Mouse (Mus musculus): ENCODE measurements around the gene Cyp2e1.
A peak's percentile ranks its signal among the peaks of the same experiment; 100 is the strongest.

Cyp2e1 gene

DNA sequence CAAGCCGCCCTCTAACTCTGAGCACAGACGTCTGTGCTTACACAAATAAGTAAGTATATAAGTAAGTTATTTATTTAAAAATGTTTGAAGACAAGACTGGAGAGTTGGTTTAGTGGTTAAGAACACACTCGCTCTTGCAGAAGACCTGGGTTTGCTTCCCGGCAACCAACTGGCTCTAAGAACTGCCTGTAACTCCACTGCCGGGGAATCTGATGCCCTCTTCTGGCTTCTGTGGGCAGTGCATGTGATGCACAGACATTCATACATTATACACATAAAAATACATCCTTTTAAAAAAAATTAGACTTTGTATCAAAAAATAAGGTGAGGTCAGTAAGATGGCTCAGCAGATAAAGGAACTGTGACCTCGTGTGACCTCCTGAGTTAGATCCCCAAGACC lies 47.0 kb downstream of the Cyp2e1 start:
- DNase-seq (ENCODE audit: extremely low spot score): no peak

DNA sequence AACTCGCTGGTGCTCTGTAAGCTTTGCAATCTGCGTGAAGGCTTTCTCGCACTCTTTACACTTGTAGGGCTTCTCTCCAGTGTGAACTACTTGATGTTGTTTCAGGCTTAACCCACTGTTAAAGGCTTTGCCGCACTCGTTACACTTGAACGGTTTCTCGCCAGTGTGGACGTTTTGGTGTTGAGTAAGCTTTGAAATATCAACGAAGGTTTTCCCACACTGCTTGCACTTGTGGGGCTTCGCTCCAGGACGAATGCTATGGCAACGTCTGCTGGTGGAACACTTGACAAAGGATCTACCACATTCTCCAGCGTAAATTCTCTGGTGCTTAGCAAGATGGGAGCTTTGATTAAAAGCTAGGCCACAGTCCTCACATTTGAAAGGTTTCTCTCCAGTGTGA lies 48.2 kb downstream of the Cyp2e1 start:
- DNase-seq (ENCODE audit: extremely low spot score): no peak

DNA sequence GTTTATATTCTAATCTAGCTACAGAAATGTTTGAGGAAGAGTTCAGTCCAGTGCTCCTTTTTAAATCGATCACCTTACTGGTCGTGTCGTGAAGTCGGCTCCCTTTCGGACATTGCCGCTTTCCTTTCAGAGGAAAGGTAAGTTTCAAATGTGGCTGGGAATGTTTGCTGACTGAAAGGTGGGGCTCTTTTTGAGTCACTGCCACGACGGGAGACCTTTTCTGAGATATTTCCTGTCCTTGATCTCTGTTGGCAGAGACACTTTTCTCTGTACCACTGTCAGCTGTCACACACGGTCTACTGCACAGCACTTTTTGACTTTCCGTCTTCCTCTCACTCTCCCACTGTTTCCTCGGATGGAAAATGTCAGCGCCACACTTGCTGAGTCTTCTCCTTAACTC lies 49.3 kb downstream of the Cyp2e1 start:
- no peak for DNase-seq (ENCODE audit: extremely low spot score)

DNA sequence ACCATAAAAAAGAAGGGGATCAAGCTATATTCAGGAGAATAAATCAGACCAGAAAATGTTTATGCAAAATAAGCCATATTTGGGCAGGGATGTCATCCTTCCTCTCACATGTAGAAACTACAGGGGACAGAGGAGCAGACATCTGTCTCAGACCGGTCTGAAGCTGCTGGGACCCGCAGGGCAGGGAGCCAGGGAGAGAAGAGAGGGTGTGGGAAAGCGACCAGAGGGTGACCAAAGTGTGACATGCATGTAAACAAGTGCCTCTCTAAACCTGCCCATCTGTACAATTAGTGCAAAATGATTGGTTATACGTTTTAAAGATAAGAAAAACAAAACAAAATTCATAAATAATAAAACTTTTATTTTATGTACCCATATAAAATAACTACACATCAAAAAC lies 56.6 kb downstream of the Cyp2e1 start:
- no peak for DNase-seq (ENCODE audit: extremely low spot score)

DNA sequence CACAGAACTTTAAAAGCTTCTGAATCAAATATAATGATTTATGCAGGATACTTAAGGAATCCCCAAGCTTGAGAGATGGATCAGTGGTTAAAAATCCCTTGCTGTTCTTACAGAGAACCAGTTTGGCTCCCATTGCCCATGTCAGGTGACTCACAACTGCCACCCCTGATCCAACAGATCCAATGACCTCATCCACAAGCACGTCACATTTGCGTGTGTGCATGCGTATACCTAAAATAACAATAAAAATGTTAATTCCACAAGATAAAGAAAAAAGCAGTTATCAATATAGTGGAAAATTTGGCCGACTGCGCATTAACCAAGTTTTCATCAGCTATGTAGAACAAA lies 57.7 kb downstream of the Cyp2e1 start:
- DNase-seq (ENCODE audit: extremely low spot score): no peak

DNA sequence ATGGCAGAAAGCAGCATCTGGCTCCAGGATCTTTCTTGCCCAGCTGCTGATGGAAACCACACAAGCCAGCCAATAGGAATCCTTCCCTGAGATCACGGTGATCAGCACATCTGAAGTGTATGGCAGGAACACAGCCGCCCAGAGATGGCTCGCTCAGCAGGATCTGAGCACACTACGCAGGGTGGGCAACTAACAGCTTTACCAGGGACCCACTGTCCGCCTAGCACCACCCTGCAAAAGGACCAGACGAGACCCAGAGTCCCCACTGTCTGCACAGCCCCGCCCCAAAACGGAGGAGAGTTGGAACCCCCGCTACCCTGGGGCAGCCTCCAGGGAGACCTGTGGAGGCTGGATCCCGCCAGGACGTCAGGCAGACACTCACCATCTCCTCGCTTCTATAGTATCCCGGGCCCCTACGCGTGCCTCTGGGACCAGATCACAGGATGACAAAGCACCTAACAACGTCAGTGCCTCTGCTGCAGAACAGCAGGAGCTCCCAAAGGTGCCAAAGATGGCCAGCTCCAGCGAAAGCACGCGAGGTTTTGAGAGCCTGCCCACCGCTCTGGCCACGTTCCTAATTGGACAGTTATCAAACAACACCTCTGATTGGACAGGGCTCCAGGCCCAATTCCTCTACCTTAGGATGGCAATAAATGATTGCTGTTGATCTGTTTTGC lies 58.3 kb downstream of the Cyp2e1 start, which contains the start of gene Zfp941:
Gene Zfp941 (minus strand): TSS at position 526 of the 677 bp plus-strand sequence.
- DNase-seq (ENCODE audit: extremely low spot score): peak; percentile 63

DNA sequence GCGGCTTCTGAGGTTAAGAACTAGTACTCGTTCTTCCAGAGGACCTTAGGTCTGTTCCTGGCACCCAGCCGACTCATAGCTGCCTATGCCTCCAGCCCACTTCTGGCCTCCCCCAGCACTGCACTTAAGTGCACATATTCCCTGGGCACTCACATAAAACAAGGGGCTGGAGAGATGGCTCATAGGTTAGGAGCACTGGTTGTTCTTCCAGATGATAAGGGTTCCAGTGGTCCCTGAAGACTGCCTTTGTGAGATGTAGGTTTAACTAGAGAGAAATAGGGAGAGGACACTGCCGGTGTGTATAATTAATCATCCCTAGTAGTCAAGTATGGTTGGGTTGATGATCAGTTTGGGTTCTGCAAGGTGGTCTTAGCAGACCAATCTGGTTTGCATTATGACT lies 59.2 kb downstream of the Cyp2e1 start:
- no peak for DNase-seq (ENCODE audit: extremely low spot score)

All from embryo, embryonic 9.5 days (tissue).